Mouse (Mus musculus) A20 (cell line): ENCODE results near the gene Dnaic1.
A peak's percentile ranks its signal among the peaks of the same experiment; 100 is the strongest.

Experiments
- DNase-seq: peaks from one replicate; pipeline ENCODE4 v3.0.0-alpha.2; 2011; ENCODE audit warnings: low read depth, low spot score

The Dnaic1 gene

DNA sequence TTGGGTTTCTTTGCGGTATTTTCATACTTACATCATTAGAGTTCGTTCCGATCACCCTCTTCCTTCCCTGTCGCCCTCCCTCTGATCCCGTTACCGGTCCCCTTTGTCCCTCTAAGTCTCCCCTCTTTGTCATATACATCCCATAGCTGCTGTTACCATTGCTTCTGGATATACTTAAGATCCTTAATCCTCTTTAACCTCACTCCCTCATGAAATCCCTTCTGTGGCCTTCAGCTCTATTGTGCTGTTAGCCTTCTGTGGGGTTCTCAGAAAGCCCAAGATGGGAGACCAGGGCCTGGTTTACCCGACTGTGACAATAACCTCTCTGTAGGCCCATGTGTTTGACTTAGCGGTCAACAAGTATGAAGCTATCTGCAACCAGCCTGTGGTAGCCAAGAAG lies 65.1 kb downstream of the Dnaic1 start:
- no peak for DNase-seq

- no peak for DNase-seq
Measured at GRCm38 (mm10) chr4:41635224-41635623, 65.6 kb downstream of the Dnaic1 start.

- no peak for DNase-seq
Measured at GRCm38 (mm10) chr4:41635906-41636305, 66.3 kb downstream of the Dnaic1 start.

- DNase-seq = no peak
Measured at GRCm38 (mm10) chr4:41636366-41636765, 66.8 kb downstream of the Dnaic1 start.

- no peak for DNase-seq
Measured at GRCm38 (mm10) chr4:41636882-41637635, 67.5 kb downstream of the Dnaic1 start.

DNA sequence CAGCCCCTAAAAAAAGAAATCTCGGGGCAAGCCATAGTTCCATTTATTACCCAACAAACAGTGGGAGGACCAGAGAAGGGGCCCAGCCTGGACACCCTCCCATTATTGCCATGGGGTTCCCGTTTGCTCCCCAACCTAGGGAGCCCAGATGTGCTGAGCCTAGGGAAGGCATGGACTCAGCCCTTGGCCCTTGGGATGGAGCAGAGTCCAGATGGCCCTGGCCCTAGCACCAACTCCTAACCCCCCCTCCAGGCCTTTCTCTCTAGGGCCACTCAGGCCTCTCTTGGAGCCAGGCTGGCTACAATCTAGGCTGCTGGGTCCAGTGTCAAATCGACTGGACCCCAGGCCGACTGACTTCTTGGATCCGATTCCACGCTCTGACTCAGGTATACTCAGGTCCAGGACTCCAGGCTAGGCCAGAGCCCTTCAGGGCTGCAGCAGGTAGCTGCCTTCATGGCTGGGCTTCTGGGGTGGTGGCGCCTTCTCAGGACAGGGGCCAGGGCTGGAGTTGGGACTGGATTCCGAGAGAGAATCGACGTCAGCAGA lies 68.7 kb downstream of the Dnaic1 start:
- no peak for DNase-seq

DNA sequence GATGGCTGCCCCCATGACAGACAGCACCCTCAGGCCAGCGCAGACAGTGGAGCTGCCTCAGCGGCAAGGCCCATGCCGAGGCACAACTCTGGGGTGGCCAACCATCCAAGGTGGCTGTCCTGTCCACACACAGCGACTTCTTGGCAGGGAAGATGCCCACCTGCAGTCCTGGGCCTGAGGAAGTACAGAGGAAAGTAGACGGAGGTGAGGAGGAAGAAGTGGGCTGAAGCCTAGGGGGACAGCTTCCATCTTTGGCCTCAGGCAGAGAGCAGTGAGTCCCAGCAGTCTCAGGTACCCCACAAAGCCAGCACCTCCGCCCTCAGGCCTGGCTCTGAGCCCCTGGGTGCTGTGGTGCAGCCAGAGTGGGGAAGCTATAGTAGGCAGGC lies 69.2 kb downstream of the Dnaic1 start:
- DNase-seq = no peak

- DNase-seq = peak; percentile 17
Measured at GRCm38 (mm10) chr4:41639214-41639841, 69.8 kb downstream of the Dnaic1 start.

DNA sequence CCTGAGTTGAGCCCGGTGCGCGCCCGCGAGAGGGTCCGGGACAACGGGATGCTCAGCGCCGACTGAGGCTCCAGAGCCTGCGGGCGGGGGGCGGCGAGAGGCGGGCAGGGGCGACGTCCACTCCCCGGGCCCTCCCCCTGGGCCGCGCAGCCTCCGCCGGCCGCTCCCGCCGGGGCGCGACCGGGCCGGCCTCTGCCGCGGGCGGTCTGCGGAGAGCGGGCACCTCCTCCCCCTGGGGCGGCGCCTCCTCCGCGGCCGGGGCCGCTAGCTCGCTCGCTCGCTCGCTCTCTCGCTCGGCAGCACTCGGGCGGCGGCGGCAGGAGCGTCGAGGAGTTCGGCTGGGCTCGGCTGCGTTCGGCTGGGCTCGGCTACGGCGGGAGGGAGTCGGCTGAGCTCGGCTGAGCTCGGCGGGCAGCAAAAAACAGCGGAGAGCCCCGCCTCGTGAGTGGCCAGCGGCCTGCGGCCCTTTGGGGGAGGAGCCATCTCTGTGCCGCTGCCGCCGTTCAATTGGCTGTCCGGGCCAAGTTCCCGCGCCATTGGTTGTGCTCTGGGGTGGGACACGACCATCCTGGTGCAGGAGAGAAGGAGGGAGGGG lies 70.4 kb downstream of the Dnaic1 start, which contains the start of gene Enho:
Enho (minus strand) TSS at position 412 of the 595 bp plus-strand sequence.
- DNase-seq = peak; percentile 89

DNA sequence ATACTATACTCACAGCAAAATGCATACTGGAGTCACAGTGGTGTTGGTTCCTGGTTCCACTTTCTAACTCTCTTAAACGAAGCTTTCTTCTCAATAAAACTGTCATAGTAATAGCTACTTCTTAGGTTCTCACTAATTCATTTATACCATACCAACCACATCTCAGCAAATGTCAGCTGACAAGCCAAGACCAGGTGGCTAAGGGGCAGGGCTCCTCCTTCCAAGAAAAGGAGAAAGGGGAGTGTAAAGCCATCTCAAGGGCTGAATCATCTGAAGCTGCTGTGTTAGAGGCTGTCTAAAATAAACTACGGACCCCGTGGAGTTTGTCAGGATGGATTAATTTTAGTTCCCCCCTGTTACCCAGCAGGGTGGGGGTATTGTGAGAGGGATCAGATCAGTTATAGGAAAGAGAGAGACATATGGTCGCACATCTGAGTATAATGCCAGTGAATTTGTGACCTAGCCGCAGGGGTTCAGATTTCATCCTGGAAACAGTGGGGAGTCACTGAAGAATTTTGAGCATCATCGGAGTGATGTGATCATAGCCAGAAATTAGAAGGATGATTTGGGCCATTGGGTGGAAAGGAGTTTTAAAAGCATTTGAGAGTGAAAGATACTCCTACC lies 71.7 kb downstream of the Dnaic1 start:
- no peak for DNase-seq

DNA sequence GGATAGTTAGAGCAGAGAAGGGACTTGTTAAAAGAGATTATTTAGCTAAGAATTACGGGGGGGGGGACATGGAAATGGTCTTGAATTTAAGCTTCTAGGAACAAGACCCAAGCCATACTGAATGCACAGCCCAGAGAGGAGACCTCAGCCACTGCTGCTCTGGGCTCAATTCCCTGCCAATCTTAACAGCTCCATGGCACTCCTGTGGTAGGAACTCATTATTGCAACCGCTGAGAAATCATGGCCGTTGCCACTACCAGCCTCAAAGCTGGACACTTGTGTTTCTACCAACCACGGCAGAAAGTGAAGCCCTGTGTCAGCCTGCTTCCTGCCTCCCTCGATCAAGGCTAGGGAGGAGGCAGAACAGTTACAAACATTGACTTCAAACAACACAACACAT lies 75.9 kb downstream of the Dnaic1 start:
- no peak for DNase-seq

GRCm38 (mm10) chr4:41648157-41648556 lies 78.6 kb downstream of the Dnaic1 start:
- no peak for DNase-seq

DNA sequence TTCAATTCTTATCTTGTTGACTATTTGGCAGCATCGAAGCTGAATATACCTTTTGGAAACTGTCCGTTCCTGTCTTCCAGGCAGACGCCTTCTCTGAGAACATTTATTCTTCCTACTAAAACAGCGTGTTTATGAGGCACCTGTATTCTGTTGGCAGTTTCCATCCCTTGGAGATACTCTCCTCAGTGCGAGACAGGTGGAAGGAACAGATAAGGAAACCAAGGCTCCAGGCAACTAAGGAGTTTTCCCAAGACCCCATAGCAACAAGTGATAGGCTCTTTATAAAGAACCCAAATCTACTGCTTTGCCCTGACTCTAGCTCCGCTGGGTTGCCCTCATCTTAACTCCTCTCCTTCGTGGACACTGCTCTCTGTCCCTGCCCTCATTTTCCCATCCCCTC lies 79.1 kb downstream of the Dnaic1 start:
- no peak for DNase-seq

- peak; percentile 71 for DNase-seq
Measured at GRCm38 (mm10) chr4:41653296-41653695, 83.7 kb downstream of the Dnaic1 start.

DNA sequence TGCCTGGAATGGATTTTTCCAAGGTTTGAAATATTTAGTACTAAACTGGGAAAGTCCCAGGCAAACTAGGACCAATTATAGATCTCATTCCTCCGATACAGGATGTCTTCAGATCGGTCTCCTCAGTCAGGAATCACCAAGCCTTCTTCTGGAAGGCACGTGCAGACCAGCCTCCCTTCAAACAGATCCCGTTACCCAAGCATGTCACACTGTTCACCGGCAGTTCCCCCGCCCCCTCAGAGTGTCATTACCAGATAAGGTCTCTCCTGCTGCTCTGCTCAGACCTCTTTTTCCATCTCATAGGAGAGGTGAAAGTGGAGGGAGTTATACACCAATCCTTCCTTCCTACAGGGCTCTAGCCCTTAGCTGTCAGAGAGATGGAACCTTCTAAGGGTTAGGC lies 84.2 kb downstream of the Dnaic1 start:
- no peak for DNase-seq

DNA sequence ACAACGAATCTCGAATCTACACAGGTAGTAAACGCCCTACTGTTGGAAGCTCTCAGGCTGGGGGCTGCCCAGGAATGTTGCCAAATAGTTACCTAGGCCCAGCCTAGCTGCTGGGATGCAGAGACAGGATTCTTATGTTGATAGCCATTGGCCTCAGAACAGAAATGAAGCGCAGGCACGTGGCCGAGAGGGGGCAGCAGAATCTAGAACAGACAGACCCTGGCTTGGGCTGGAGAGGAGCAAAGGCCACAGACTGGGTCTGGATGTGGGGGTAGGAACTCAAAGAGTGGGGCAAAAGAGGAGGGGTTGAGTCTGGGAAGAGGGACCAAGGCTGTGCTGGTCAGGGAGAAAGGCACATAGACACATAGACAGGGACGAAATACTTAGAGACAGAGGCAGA lies 84.6 kb downstream of the Dnaic1 start:
- DNase-seq = peak; percentile 45

GRCm38 (mm10) chr4:41655525-41655924 lies 86.0 kb downstream of the Dnaic1 start:
- DNase-seq = no peak

GRCm38 (mm10) chr4:41658566-41659384 lies 89.2 kb downstream of the Dnaic1 start:
- no peak for DNase-seq

DNA sequence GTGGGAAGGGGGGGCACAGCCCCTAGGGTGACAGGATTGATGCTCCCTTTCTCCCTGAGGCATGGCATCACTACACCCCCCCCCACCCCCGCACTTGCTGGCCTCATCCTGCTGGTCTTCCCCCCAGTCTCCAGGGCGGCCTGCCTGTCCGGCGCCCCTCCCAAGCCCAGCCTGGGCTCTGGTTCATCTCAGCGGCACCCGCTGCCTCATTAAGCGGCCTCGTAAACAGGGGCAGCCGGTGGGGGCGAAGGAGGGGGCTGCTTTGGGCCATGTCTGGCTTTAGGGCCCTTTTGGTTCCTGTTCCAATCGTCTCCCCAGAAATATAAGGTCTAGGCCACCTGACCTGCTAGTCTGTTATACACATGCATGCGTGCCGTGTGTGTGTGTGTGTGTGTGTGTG lies 90.0 kb downstream of the Dnaic1 start:
- no peak for DNase-seq

GRCm38 (mm10) chr4:41660851-41661430 lies 91.4 kb downstream of the Dnaic1 start:
- DNase-seq = no peak

DNA sequence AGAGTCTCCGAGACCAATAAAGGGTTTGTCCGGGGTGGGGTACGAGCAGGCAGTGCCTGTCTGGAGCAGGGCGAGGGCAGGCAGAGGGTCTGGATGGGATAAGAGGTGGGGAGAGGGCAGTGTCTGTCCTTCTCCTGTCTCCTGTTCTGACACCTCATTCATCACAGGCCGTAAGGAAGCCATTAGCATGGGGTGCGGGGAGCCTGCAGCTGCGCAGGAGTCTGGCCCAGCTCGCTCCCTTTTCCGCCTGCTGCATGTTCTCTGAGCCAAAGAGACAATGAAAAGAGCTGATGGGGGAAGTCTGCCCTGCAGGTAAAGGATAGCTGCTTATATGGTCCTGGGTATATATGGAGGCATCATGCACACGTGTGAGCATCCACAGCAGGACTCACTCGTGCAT lies 93.1 kb downstream of the Dnaic1 start:
- no peak for DNase-seq
